Mouse (Mus musculus) C2C12 (cell line): ENCODE data around the gene Tesc.

ENCODE experiments used
- CTCF ChIP-seq: IDR thresholded peaks from one replicate; pipeline ENCODE4 v1.5.1; 2011; ENCODE audit not compliant: control insufficient read depth, insufficient read depth, insufficient read length
- MAX ChIP-seq: IDR thresholded peaks from one replicate; pipeline ENCODE4 v1.6.1; 2011; ENCODE audit warnings: mild to moderate bottlenecking, control low read depth

- no peak for TF ChIP-seq CTCF
- no peak for TF ChIP-seq MAX
Measured at GRCm38 (mm10) chr5:118079354-118079753, 51.8 kb downstream of the Tesc start.
